ENCODE assay signal across 12 mouse cellular contexts in the genomic region with DNA sequence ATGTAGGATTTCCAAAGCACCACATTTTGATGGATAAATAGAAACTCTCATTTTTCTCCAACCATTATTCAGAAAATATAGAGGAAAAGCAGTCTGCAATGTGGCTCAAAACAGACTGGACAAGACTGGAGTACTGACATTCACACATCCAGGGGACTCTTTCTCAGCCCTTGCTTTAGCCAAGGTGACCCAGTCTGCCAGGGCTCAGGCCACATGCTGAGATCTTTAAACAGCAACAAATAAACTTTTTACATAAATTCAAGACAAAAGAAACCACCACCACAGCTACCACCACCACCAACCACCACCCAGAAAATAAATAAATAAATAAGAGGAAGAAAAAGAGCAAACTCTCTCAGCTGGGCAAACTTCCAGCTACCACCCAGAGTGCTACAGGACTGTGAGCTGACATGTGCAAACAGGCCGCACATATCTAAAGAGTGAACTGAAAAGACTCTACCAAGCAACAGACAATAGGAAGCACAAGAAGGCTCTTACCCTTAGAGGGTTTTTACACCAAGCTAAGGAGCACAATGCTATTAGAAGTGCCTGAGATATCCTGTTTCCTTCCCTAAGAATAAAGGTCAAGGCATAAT.
DNase-seq lines count a peak whose midpoint lies in the region; ATAC-seq lines count a peak whose summit lies in the region.
"Had no signal": no experiment of that assay in that cellular context is flagged by ENCODE, and none has a peak within 500 bp of the region (broad histone marks: within the 10 kb centered on the region; RNA-seq: fewer than 3 reads in every experiment).

No protein-coding gene starts in this region.

- peak; percentile 20 for DNase-seq in forebrain, embryonic 14.5 days (ENCODE audit: low spot score)
- DNase-seq in lung, postnatal 25 days (ENCODE audit: low spot score): no peak
- DNase-seq in lung, postnatal 36 days: peak; percentile 17
- DNase-seq in B cell, adult 2 months: no peak
- DNase-seq: kidney, adult 11 months; right cerebral cortex, postnatal 25 days had no signal

- no peak overlapping the region for H3K4me3 ChIP-seq in forebrain, embryonic 14.5 days (ENCODE audit: low read depth, low read length)
- no peak overlapping the region for H3K4me3 ChIP-seq in forebrain, embryonic 15.5 days
- no peak overlapping the region for H3K4me3 ChIP-seq in lung, embryonic 15.5 days
- H3K4me3 ChIP-seq in forebrain, embryonic 16.5 days (replicated peaks; ENCODE audit: low read length): no peak overlapping the region
- H3K4me3 ChIP-seq: erythroblast, embryonic 14.5 days had no signal

- H3K9me3 ChIP-seq in forebrain, embryonic 14.5 days (replicated peaks; ENCODE audit: control insufficient read depth, low read length): no peaks in the 10 kb centered on the region
- no peaks in the 10 kb centered on the region for H3K9me3 ChIP-seq in forebrain, embryonic 15.5 days
- H3K9me3 ChIP-seq in lung, embryonic 15.5 days: no peaks in the 10 kb centered on the region
- no peaks in the 10 kb centered on the region for H3K9me3 ChIP-seq in forebrain, embryonic 16.5 days (ENCODE audit: control insufficient read depth, low read length)

- peaks cover 16% of the 10 kb centered on the region for H3K4me1 ChIP-seq in forebrain, embryonic 14.5 days (ENCODE audit: control insufficient read depth, insufficient read depth, low read length)
- H3K4me1 ChIP-seq in forebrain, embryonic 15.5 days: peaks cover 35% of the 10 kb centered on the region
- peaks cover 27% of the 10 kb centered on the region for H3K4me1 ChIP-seq in lung, embryonic 15.5 days
- H3K4me1 ChIP-seq in forebrain, embryonic 16.5 days (replicated peaks; ENCODE audit: control insufficient read depth, insufficient read depth, low read length): peaks cover 22% of the 10 kb centered on the region

- H3K4me2 ChIP-seq in forebrain, embryonic 14.5 days (ENCODE audit: low read length): no peak overlapping the region
- no peak overlapping the region for H3K4me2 ChIP-seq in forebrain, embryonic 15.5 days (replicated peaks)
- no peak overlapping the region for H3K4me2 ChIP-seq in lung, embryonic 15.5 days
- no peak overlapping the region for H3K4me2 ChIP-seq in forebrain, embryonic 16.5 days (ENCODE audit: low read length)

- 21% methylated on average over 1 of the region's 1 CpGs for WGBS in forebrain, embryonic 14.5 days
- 19% methylated on average over 1 of the region's 1 CpGs for WGBS in forebrain, embryonic 15.5 days
- 19% methylated on average over 1 of the region's 1 CpGs for WGBS in lung, embryonic 15.5 days
- WGBS in forebrain, embryonic 16.5 days: 21% methylated on average over 1 of the region's 1 CpGs

- no peaks in the 10 kb centered on the region for H3K36me3 ChIP-seq in forebrain, embryonic 14.5 days (ENCODE audit: control insufficient read depth, insufficient read depth, low read length)
- H3K36me3 ChIP-seq in forebrain, embryonic 15.5 days: no peaks in the 10 kb centered on the region
- no peaks in the 10 kb centered on the region for H3K36me3 ChIP-seq in lung, embryonic 15.5 days
- no peaks in the 10 kb centered on the region for H3K36me3 ChIP-seq in forebrain, embryonic 16.5 days (ENCODE audit: control insufficient read depth, insufficient read depth)

- H3K27me3 ChIP-seq in forebrain, embryonic 14.5 days (replicated peaks; ENCODE audit: control insufficient read depth, insufficient read depth, low read length): no peaks in the 10 kb centered on the region; the same call in 1 of the 2 replicates
- peaks cover 9% of the 10 kb centered on the region; the same call in 1 of the 2 replicates for H3K27me3 ChIP-seq in forebrain, embryonic 15.5 days
- H3K27me3 ChIP-seq in lung, embryonic 15.5 days: no peaks in the 10 kb centered on the region
- peaks cover 2% of the 10 kb centered on the region; the same call in 1 of the 2 replicates for H3K27me3 ChIP-seq in forebrain, embryonic 16.5 days (replicated peaks; ENCODE audit: control insufficient read depth, insufficient read depth, low read length)

- H3K9ac ChIP-seq in forebrain, embryonic 14.5 days (ENCODE audit: low read length): no peak overlapping the region
- H3K9ac ChIP-seq in forebrain, embryonic 15.5 days (replicated peaks): no peak overlapping the region
- no peak overlapping the region for H3K9ac ChIP-seq in lung, embryonic 15.5 days
- no peak overlapping the region for H3K9ac ChIP-seq in forebrain, embryonic 16.5 days (replicated peaks; ENCODE audit: low read depth, low read length)
- H3K9ac ChIP-seq: liver, embryonic 14.5 days had no signal

- no peak overlapping the region for H3K27ac ChIP-seq in forebrain, embryonic 14.5 days (ENCODE audit: low read depth, low read length)
- no peak overlapping the region for H3K27ac ChIP-seq in forebrain, embryonic 15.5 days (replicated peaks)
- no peak overlapping the region for H3K27ac ChIP-seq in lung, embryonic 15.5 days
- H3K27ac ChIP-seq in forebrain, embryonic 16.5 days (ENCODE audit: low read length): no peak overlapping the region
- H3K27ac ChIP-seq: liver, embryonic 14.5 days had no signal

- no peak for ATAC-seq in forebrain, embryonic 14.5 days
- no peak for ATAC-seq in forebrain, embryonic 15.5 days (replicated peaks)
- peak; percentile 67; the same call in 1 of the 2 replicates for ATAC-seq in lung, embryonic 15.5 days (ENCODE audit: borderline replicate concordance, extremely low read depth, low FRiP score, low TSS enrichment)
- peak; percentile 40 for ATAC-seq in common myeloid progenitor, adult 5-6 weeks (replicated peaks; ENCODE audit: low read depth, poor library complexity, severe bottlenecking)
- ATAC-seq in forebrain, embryonic 16.5 days: no peak

Comparison
In these comparisons a context has a peak if more than half of its experiments do, and no peak if none do; other contexts are left out.
1. DNase-seq: peak in forebrain, embryonic 14.5 days (single experiment) and lung, postnatal 36 days (single experiment); none in lung, postnatal 25 days (single experiment) and B cell, adult 2 months (0 of 2).
2. ATAC-seq: peak in lung, embryonic 15.5 days (single experiment) and common myeloid progenitor, adult 5-6 weeks (single experiment); none in forebrain, embryonic 14.5 days (single experiment), forebrain, embryonic 15.5 days (single experiment) and forebrain, embryonic 16.5 days (single experiment).